Mouse (Mus musculus): Measurements from ENCODE around the gene Rnf183. TPM values are rescaled to one million over a fixed set of nuclear protein-coding genes. Genes with fewer than 3 reads are reported as not detected.

Rnf183 gene
- polyA plus RNA-seq, 2 experiments, result 0.14 TPM; not detected in 1

GRCm38 (mm10) chr4:62477542-62478244, 42.6 kb upstream of the Rnf183 start:
- Histone ChIP-seq H3K36me3 (ENCODE audit: control insufficient read depth, insufficient read depth, low read length) (no peaks in the 10 kb centered on the region), H3K9ac (ENCODE audit: low read depth, low read length, severe bottlenecking) (no peak overlapping the region), H3K9me3 (ENCODE audit: control insufficient read depth, low read length) (no peaks in the 10 kb centered on the region), H3K4me3 (replicated peaks; ENCODE audit: low read length) (no peak overlapping the region), H3K4me2 (replicated peaks; ENCODE audit: low read depth, low read length, severe bottlenecking) (no peak overlapping the region), H3K27me3 (ENCODE audit: control insufficient read depth, insufficient read depth, low read length) (peaks cover 17% of the 10 kb centered on the region; the same call in 1 of the 2 replicates), H3K27ac (replicated peaks; ENCODE audit: low read depth, low read length) (no peak overlapping the region), H3K4me1 (ENCODE audit: control insufficient read depth, insufficient read depth, low read length) (peaks cover 6% of the 10 kb centered on the region; the same call in 1 of the 2 replicates)
- ATAC-seq (ENCODE audit: low FRiP score, low read depth), result no peak
- 72% methylated on average over 6 of the region's 6 CpGs for WGBS
- no peak for TF ChIP-seq POLR2A (IDR thresholded peaks at IDR 0.05; ENCODE audit: borderline replicate concordance, extremely low read depth, insufficient read depth, insufficient read length)
- no peak for DNase-seq (ENCODE audit: low spot score)

GRCm38 (mm10) chr4:62475793-62476192, 40.7 kb upstream of the Rnf183 start:
- H3K27ac ChIP-seq (replicated peaks; ENCODE audit: low read depth, low read length), result no peak overlapping the region
- peaks cover 4% of the 10 kb centered on the region; the same call in 1 of the 2 replicates for H3K4me1 ChIP-seq (ENCODE audit: control insufficient read depth, insufficient read depth, low read length)
- WGBS, result 84% methylated on average over 6 of the region's 6 CpGs
- no peak overlapping the region for H3K9ac ChIP-seq (ENCODE audit: low read depth, low read length, severe bottlenecking)
- no peak for TF ChIP-seq POLR2A (IDR thresholded peaks at IDR 0.05; ENCODE audit: borderline replicate concordance, extremely low read depth, insufficient read depth, insufficient read length)
- no peak for ATAC-seq (ENCODE audit: low FRiP score, low read depth)
- no peaks in the 10 kb centered on the region for H3K36me3 ChIP-seq (ENCODE audit: control insufficient read depth, insufficient read depth, low read length)
- no peaks in the 10 kb centered on the region for H3K9me3 ChIP-seq (ENCODE audit: control insufficient read depth, low read length)
- no peak overlapping the region for H3K4me2 ChIP-seq (replicated peaks; ENCODE audit: low read depth, low read length, severe bottlenecking)
- H3K27me3 ChIP-seq (ENCODE audit: control insufficient read depth, insufficient read depth, low read length), result peaks cover 10% of the 10 kb centered on the region; the same call in 1 of the 2 replicates
- DNase-seq (ENCODE audit: low spot score), result no peak
- no peak overlapping the region for H3K4me3 ChIP-seq (replicated peaks; ENCODE audit: low read length)

DNA sequence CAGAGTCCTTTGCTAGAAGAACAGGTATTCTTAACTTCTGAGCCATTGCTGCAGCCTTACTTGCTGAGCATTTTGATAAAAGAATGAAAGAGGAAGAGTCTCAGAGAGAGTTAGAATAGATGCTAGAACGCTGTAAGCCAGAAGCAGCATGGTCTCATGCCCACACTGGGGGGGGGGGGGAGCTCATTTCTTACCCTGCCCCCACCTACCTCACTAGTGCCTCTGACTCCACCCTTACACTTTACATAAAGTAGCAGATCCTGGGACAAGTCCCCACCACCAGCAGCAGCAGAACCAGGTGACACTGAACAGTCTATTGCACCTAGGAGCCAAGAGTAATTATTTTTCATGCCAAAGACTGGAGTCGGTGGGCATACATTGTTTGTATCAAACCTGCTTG, 40.1 kb upstream of the Rnf183 start:
- no peak overlapping the region for H3K4me3 ChIP-seq (replicated peaks; ENCODE audit: low read length)
- 85% methylated on average over 2 of the region's 2 CpGs for WGBS
- no peak for DNase-seq (ENCODE audit: low spot score)
- peaks cover 4% of the 10 kb centered on the region; the same call in 1 of the 2 replicates for H3K4me1 ChIP-seq (ENCODE audit: control insufficient read depth, insufficient read depth, low read length)
- no peaks in the 10 kb centered on the region for H3K9me3 ChIP-seq (ENCODE audit: control insufficient read depth, low read length)
- peaks cover 10% of the 10 kb centered on the region; the same call in 1 of the 2 replicates for H3K27me3 ChIP-seq (ENCODE audit: control insufficient read depth, insufficient read depth, low read length)
- no peaks in the 10 kb centered on the region for H3K36me3 ChIP-seq (ENCODE audit: control insufficient read depth, insufficient read depth, low read length)
- no peak overlapping the region for H3K4me2 ChIP-seq (replicated peaks; ENCODE audit: low read depth, low read length, severe bottlenecking)
- no peak overlapping the region for H3K27ac ChIP-seq (replicated peaks; ENCODE audit: low read depth, low read length)
- no peak for ATAC-seq (ENCODE audit: low FRiP score, low read depth)
- no peak overlapping the region for H3K9ac ChIP-seq (ENCODE audit: low read depth, low read length, severe bottlenecking)
- TF ChIP-seq POLR2A (IDR thresholded peaks at IDR 0.05; ENCODE audit: borderline replicate concordance, extremely low read depth, insufficient read depth, insufficient read length), result no peak

- Histone ChIP-seq H3K4me3 (replicated peaks; ENCODE audit: low read length) (no peak overlapping the region), H3K27ac (replicated peaks; ENCODE audit: low read depth, low read length) (no peak overlapping the region), H3K9ac (ENCODE audit: low read depth, low read length, severe bottlenecking) (no peak overlapping the region), H3K27me3 (ENCODE audit: control insufficient read depth, insufficient read depth, low read length) (no peaks in the 10 kb centered on the region), H3K4me1 (ENCODE audit: control insufficient read depth, insufficient read depth, low read length) (no peaks in the 10 kb centered on the region), H3K4me2 (replicated peaks; ENCODE audit: low read depth, low read length, severe bottlenecking) (no peak overlapping the region), H3K9me3 (ENCODE audit: control insufficient read depth, low read length) (no peaks in the 10 kb centered on the region), H3K36me3 (ENCODE audit: control insufficient read depth, insufficient read depth, low read length) (no peaks in the 10 kb centered on the region)
- ATAC-seq (ENCODE audit: low FRiP score, low read depth), result no peak
- 84% methylated on average over 2 of the region's 2 CpGs for WGBS
- no peak for TF ChIP-seq POLR2A (IDR thresholded peaks at IDR 0.05; ENCODE audit: borderline replicate concordance, extremely low read depth, insufficient read depth, insufficient read length)
- DNase-seq (ENCODE audit: low spot score), result no peak
Measured at GRCm38 (mm10) chr4:62472071-62472470, 37.0 kb upstream of the Rnf183 start.

DNA sequence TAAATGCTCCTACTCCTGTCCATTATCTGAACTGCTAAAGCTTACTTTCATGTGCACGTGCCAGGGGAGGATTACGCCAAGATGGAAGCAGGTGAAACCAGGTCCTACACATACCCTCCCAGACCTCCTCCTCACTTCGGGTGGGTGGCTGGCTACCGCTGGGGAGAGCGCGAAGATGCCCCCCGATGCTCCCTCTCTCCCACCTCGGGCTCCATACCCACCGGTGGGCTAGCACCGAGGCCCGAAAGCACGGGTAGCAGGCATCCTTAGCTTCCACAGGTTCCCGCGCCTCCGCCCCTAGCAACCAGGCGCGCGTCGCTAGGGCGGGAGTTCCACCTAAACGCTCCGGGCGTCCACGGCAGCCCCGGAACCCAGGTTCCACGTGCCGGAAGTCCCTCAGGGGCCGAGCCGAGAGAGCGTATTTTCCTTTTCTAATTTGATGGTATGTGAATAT, 35.6 kb upstream of the Rnf183 start, which contains the start of gene Wdr31:
Gene Wdr31, minus strand, starts transcription at position 299 of the 454 bp plus-strand sequence.
- under 1% methylated on average over 30 of the region's 30 CpGs for WGBS
- no peaks in the 10 kb centered on the region for H3K9me3 ChIP-seq (ENCODE audit: control insufficient read depth, low read length)
- ATAC-seq (ENCODE audit: low FRiP score, low read depth) (peak; percentile 93), DNase-seq (ENCODE audit: low spot score) (peak; percentile 74)
- no peaks in the 10 kb centered on the region for H3K36me3 ChIP-seq (ENCODE audit: control insufficient read depth, insufficient read depth, low read length)
- H3K27me3 ChIP-seq (ENCODE audit: control insufficient read depth, insufficient read depth, low read length), result no peaks in the 10 kb centered on the region
- H3K9ac ChIP-seq (ENCODE audit: low read depth, low read length, severe bottlenecking), result peak within 1 kb of the TSS; percentile 55
- H3K4me1 ChIP-seq (ENCODE audit: control insufficient read depth, insufficient read depth, low read length), result no peaks in the 10 kb centered on the region
- TF ChIP-seq POLR2A (IDR thresholded peaks at IDR 0.05; ENCODE audit: borderline replicate concordance, extremely low read depth, insufficient read depth, insufficient read length), result no peak
- H3K4me2 ChIP-seq (replicated peaks; ENCODE audit: low read depth, low read length, severe bottlenecking), result peak within 1 kb of the TSS; percentile 63
- no peak within 1 kb of the TSS for H3K27ac ChIP-seq (replicated peaks; ENCODE audit: low read depth, low read length)
- peak within 1 kb of the TSS; percentile 51 for H3K4me3 ChIP-seq (replicated peaks; ENCODE audit: low read length)

Data from limb, embryonic 14.5 days (tissue).